Mouse (Mus musculus) stomach, postnatal 0 days (tissue): ENCODE measurements at regions not wholly inside any gene's neighbourhood (a gene's known extent, or its start where the extent isn't known, plus 50 kb on each side); places are given as distances from the start of the nearest gene placed in this dataset.

ENCODE experiments used
- ATAC-seq: fragments of 200-750 bp; cut with Nextera tagmentation; 2 replicates; pipeline ENCODE4 v1.8.0; 2017; ENCODE audit not compliant: low FRiP score, low TSS enrichment
- DNase-seq: peaks from one replicate; pipeline ENCODE4 v3.0.0-alpha.2; 2016; ENCODE audit warnings: low spot score
- H3K27ac ChIP-seq: fragments of 300-500 bp; sonication (generic); replicated peaks from 2 replicates; pipeline ENCODE4 v1.5.1; 2014; ENCODE audit warnings: mild to moderate bottlenecking, control low read depth
- H3K27me3 ChIP-seq: fragments of 300-500 bp; sonication (generic); 2 replicates; pipeline ENCODE4 v1.6.1; 2014; ENCODE audit warnings: low read length; ENCODE audit not compliant: control insufficient read depth, insufficient read depth
- H3K36me3 ChIP-seq: fragments of 300-500 bp; sonication (generic); 2 replicates; pipeline ENCODE4 v1.6.1; 2014; ENCODE audit warnings: low read length, mixed read lengths; ENCODE audit not compliant: control insufficient read depth, insufficient read depth
- H3K4me1 ChIP-seq: fragments of 300-500 bp; sonication (generic); replicated peaks from 2 replicates; pipeline ENCODE4 v1.6.1; 2014; ENCODE audit warnings: antibody characterized with exemption; ENCODE audit not compliant: control insufficient read depth, insufficient read depth
- H3K4me2 ChIP-seq: fragments of 300-500 bp; sonication (generic); replicated peaks from 2 replicates; pipeline ENCODE4 v1.6.1; 2014; ENCODE audit warnings: low read depth, mild to moderate bottlenecking, control low read depth, moderate library complexity
- H3K4me3 ChIP-seq: fragments of 300-500 bp; sonication (generic); 2 replicates; pipeline ENCODE4 v1.5.1; 2014; ENCODE audit warnings: low read depth, low read length, control low read depth
- H3K9ac ChIP-seq: fragments of 300-500 bp; sonication (generic); 2 replicates; pipeline ENCODE4 v1.6.1; 2014; ENCODE audit warnings: mild to moderate bottlenecking, low read length, control low read depth, mixed read lengths
- H3K9me3 ChIP-seq: fragments of 300-500 bp; sonication (generic); 2 replicates; pipeline ENCODE4 v1.6.1; 2016; ENCODE audit warnings: low read length; ENCODE audit not compliant: control insufficient read depth
- CTCF ChIP-seq: IDR thresholded peaks from 2 replicates; pipeline ENCODE4 v1.5.1; 2016; ENCODE audit warnings: antibody characterized with exemption, low read depth, mild to moderate bottlenecking, moderate library complexity
- EP300 ChIP-seq: optimal IDR thresholded peaks from 2 replicates; pipeline ENCODE3; 2016; ENCODE audit warnings: antibody characterized with exemption
- WGBS: fragments of 180-500 bp; shearing (Covaris S2); extraction: QIAGEN DNeasy Blood & Tissue Kit; methylation state at CpG from one replicate; pipeline ENCODE4 v1.1.7; 2014; 5-methylcytosine and 5-hydroxymethylcytosine counted together

DNA sequence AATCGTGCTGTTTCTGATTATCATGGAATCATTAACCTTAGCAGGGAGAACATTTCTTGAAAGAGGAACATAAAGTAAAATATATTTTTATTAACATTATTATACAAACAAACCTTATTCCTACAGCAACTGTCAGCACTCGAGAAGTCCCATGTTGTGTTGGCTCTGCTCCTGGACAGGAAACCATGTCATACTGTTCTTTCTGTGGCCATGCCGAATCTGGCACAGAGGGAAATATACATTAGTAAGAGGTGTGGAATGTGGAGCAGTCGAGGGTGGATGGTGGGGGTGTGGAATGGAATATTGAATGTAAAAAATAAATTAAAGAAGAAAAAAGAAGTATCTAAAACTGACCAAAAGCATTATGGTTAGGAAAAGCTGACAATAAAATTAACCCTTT, 342.1 kb upstream of the Pmfbp1 start:
- DNase-seq: no peak
- Histone ChIP-seq H3K27ac (no peak overlapping the region), H3K4me3 (no peak overlapping the region), H3K9ac (no peak overlapping the region), H3K4me2 (no peak overlapping the region), H3K4me1 (no peaks in the 10 kb centered on the region), H3K27me3 (no peaks in the 10 kb centered on the region), H3K9me3 (0 out of 2 replicates have a peak, but pooled peaks cover 2% of the 10 kb centered on the region), H3K36me3 (no peaks in the 10 kb centered on the region)
- 63% methylated on average over 4 of the region's 4 CpGs for WGBS
- ATAC-seq: no peak
- TF ChIP-seq CTCF: no peak

DNA sequence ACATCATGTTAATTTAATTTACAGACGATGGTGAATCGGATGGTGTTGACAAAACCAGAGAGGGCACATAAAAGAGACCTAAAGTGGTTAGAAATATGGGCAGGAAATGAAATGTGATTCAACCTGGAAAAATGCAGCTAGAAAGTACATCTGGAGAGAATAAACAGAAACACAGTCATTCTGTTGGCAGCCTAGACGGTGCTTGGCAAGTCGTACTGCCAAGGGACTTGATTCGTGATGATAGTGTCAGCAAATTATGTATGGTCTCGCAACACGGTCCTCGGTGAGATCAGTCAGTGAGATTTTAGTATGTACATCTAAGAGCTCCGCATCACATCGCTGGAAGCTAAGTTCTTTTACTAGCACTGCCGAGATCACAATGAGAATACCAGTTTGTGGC, 338.3 kb upstream of the Pmfbp1 start:
- TF ChIP-seq CTCF (no peak), EP300 (no peak)
- Histone ChIP-seq H3K27ac (no peak overlapping the region), H3K4me3 (no peak overlapping the region), H3K9ac (no peak overlapping the region), H3K36me3 (no peaks in the 10 kb centered on the region), H3K4me1 (no peaks in the 10 kb centered on the region), H3K4me2 (no peak overlapping the region), H3K27me3 (no peaks in the 10 kb centered on the region), H3K9me3 (0 out of 2 replicates have a peak, but pooled peaks cover 2% of the 10 kb centered on the region)
- no peak for ATAC-seq
- 43% methylated on average over 11 of the region's 11 CpGs for WGBS
- DNase-seq: no peak

GRCm38 (mm10) chr8:109156016-109156415, 337.8 kb upstream of the Pmfbp1 start:
- WGBS: 75% methylated on average over 8 of the region's 8 CpGs
- Histone ChIP-seq H3K4me3 (no peak overlapping the region), H3K36me3 (no peaks in the 10 kb centered on the region), H3K4me2 (no peak overlapping the region), H3K9me3 (0 out of 2 replicates have a peak, but pooled peaks cover 2% of the 10 kb centered on the region), H3K27ac (no peak overlapping the region), H3K27me3 (no peaks in the 10 kb centered on the region), H3K4me1 (no peaks in the 10 kb centered on the region), H3K9ac (no peak overlapping the region)
- ATAC-seq (no peak), DNase-seq (no peak)
- TF ChIP-seq CTCF: no peak
- no peak for TF ChIP-seq EP300

GRCm38 (mm10) chr8:109172701-109173100, 321.1 kb upstream of the Pmfbp1 start:
- Histone ChIP-seq H3K4me1 (no peaks in the 10 kb centered on the region), H3K36me3 (no peaks in the 10 kb centered on the region), H3K9me3 (no peaks in the 10 kb centered on the region), H3K9ac (no peak overlapping the region), H3K27ac (no peak overlapping the region), H3K4me3 (no peak overlapping the region), H3K27me3 (no peaks in the 10 kb centered on the region), H3K4me2 (no peak overlapping the region)
- 84% methylated on average over 4 of the region's 4 CpGs for WGBS
- no peak for DNase-seq
- ATAC-seq: no peak
- no peak for TF ChIP-seq CTCF
- TF ChIP-seq EP300: no peak

DNA sequence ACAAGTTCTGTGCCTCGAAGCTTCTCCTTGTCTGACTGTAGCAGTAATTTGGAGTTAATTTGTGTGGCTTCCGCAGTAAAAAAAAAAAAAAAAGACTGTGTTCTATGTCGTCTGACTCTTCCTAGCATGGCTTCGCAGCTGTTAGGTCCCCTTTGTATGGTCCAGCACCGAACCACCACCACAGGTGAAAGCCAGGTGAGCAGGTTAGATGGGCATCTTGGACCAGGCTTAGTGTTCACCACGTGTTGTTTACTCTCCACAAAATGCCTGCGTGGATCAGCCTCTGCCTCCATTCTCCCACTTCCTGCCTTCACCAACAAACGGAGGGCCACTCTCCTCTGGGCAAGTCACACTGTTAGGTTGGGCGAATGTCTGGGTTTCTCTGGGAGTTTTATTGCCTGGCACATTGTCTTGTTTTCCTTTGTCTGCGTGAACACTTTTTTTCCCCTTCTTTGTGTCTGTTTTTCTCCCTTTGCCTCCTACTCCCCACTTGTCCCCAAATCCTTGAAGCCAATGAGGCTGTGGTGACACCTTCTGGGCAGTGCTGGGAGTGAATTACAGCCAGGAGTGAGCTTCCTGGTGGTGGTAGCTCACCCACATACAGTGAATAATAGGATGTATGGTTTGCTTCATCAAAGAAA, 308.1 kb upstream of the Pmfbp1 start:
- ATAC-seq (peak; percentile 56; the same call in 1 of the 2 replicates), DNase-seq (peak; percentile 76)
- Histone ChIP-seq H3K27me3 (no peaks in the 10 kb centered on the region), H3K4me3 (peak overlapping the region; percentile 29), H3K4me1 (0 out of 2 replicates have a peak, but pooled peaks cover 2% of the 10 kb centered on the region), H3K36me3 (no peaks in the 10 kb centered on the region), H3K9ac (no peak overlapping the region), H3K27ac (no peak overlapping the region), H3K4me2 (peak overlapping the region; percentile 56), H3K9me3 (no peaks in the 10 kb centered on the region)
- TF ChIP-seq EP300: no peak
- peak; percentile 98 for TF ChIP-seq CTCF
- 22% methylated on average over 10 of the region's 10 CpGs for WGBS

DNA sequence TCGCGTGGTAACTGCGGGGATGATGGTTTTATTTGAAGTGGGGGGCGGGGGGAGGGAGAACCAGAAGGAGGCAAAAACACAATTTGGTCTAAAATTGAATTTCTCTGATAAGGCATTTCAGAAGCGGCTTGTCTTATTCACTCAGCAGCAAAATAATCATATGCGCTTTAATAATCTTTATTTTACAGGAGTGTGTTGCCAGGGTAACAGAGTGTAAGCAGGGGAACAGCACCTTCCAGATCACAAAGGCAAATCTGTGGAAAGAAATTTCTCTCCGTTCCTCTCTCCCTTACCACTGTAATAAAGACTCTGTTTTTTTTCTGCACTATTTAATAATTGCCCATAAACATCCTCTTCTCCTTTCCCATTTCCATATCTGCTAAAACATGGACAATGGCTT, 306.2 kb upstream of the Pmfbp1 start:
- TF ChIP-seq CTCF (no peak), EP300 (no peak)
- H3K9ac ChIP-seq: no peak overlapping the region
- no peak overlapping the region for H3K27ac ChIP-seq
- WGBS: 67% methylated on average over 7 of the region's 7 CpGs
- no peaks in the 10 kb centered on the region for H3K36me3 ChIP-seq
- no peak for ATAC-seq
- H3K9me3 ChIP-seq: no peaks in the 10 kb centered on the region
- DNase-seq: no peak
- no peak overlapping the region for H3K4me2 ChIP-seq
- 0 out of 2 replicates have a peak, but pooled peaks cover 2% of the 10 kb centered on the region for H3K4me1 ChIP-seq
- H3K4me3 ChIP-seq: no peak overlapping the region
- no peaks in the 10 kb centered on the region for H3K27me3 ChIP-seq
